Mouse (Mus musculus) gonadal fat pad, adult 2 months (tissue): ENCODE results near the gene Slc22a15. TPM values are rescaled to one million over a fixed set of nuclear protein-coding genes. Genes with fewer than 3 reads are reported as not detected.
A peak's percentile ranks its signal among the peaks of the same experiment; 100 is the strongest.

Experiments used
- DNase-seq: peaks from one replicate; pipeline ENCODE4 v3.0.0-alpha.2; 2012; ENCODE audit warnings: low read depth
- polyA plus RNA-seq: library from polyadenylated mRNA; depleted of rRNA; stranded (reverse); fragments of >200 nt; gene quantifications from 2 replicates; pipeline ENCODE4 v1.2.3, GENCODE M21; 2012; rRNA removed

Slc22a15 gene
- polyA plus RNA-seq, result 2.7 and 3.1 TPM in 2 replicates

GRCm38 (mm10) chr3:101923843-101924740 is at the start of gene Slc22a15:
TSS of gene Slc22a15 (minus strand) at chr3:101924453.
- no peak for DNase-seq

- no peak for DNase-seq
Observed at GRCm38 (mm10) chr3:101966825-101967558, 42.7 kb upstream of the Slc22a15 start.

GRCm38 (mm10) chr3:101964352-101964751 is 40.1 kb upstream of the Slc22a15 start:
- no peak for DNase-seq

- no peak for DNase-seq
Observed at GRCm38 (mm10) chr3:101963501-101963900, 39.2 kb upstream of the Slc22a15 start.

GRCm38 (mm10) chr3:101961146-101961835 is 37.0 kb upstream of the Slc22a15 start:
- DNase-seq, result no peak

- no peak for DNase-seq
Observed at GRCm38 (mm10) chr3:101958047-101958446, 33.8 kb upstream of the Slc22a15 start.

GRCm38 (mm10) chr3:101953506-101953905 is 29.3 kb upstream of the Slc22a15 start:
- no peak for DNase-seq

GRCm38 (mm10) chr3:101952577-101952976 is 28.3 kb upstream of the Slc22a15 start:
- no peak for DNase-seq

- peak; percentile 100 for DNase-seq
Observed at GRCm38 (mm10) chr3:101948572-101948971, 24.3 kb upstream of the Slc22a15 start.

GRCm38 (mm10) chr3:101947250-101947649 is 23.0 kb upstream of the Slc22a15 start:
- DNase-seq, result no peak

GRCm38 (mm10) chr3:101945257-101945656 is 21.0 kb upstream of the Slc22a15 start:
- no peak for DNase-seq

GRCm38 (mm10) chr3:101940418-101940817 is 16.2 kb upstream of the Slc22a15 start:
- DNase-seq, result no peak

GRCm38 (mm10) chr3:101939865-101940264 is 15.6 kb upstream of the Slc22a15 start:
- no peak for DNase-seq

GRCm38 (mm10) chr3:101939152-101939551 is 14.9 kb upstream of the Slc22a15 start:
- no peak for DNase-seq

GRCm38 (mm10) chr3:101936369-101936768 is 12.1 kb upstream of the Slc22a15 start:
- no peak for DNase-seq

- DNase-seq, result no peak
Observed at GRCm38 (mm10) chr3:101933820-101934219, 9.6 kb upstream of the Slc22a15 start.

- DNase-seq, result no peak
Observed at GRCm38 (mm10) chr3:101929105-101929876, 5.0 kb upstream of the Slc22a15 start.

GRCm38 (mm10) chr3:101926636-101927035 is 2.4 kb upstream of the Slc22a15 start:
- DNase-seq, result no peak

GRCm38 (mm10) chr3:101925663-101926062 is 1.4 kb upstream of the Slc22a15 start:
- no peak for DNase-seq

GRCm38 (mm10) chr3:101922366-101922765 is 1.9 kb downstream of the Slc22a15 start:
- no peak for DNase-seq

GRCm38 (mm10) chr3:101918526-101918925 is 5.7 kb downstream of the Slc22a15 start:
- no peak for DNase-seq
